Mouse (Mus musculus) limb, embryonic 12.5 days (tissue): ENCODE results near the gene Ppm1h. TPM values are rescaled to one million over a fixed set of nuclear protein-coding genes. Genes with fewer than 3 reads are reported as not detected.

ENCODE experiments used
- ATAC-seq: fragments of 200-750 bp; cut with Nextera tagmentation; 2 replicates; pipeline ENCODE4 v1.8.0; 2017; ENCODE audit warnings: low read depth, moderate TSS enrichment; ENCODE audit not compliant: insufficient number of reproducible peaks, insufficient read depth, low FRiP score, low TSS enrichment
- H3K27ac ChIP-seq: fragments of 300-500 bp; sonication (generic); 2 replicates; pipeline ENCODE4 v1.5.1; 2016; ENCODE audit warnings: mild to moderate bottlenecking, moderate library complexity
- H3K27me3 ChIP-seq: fragments of 300-500 bp; sonication (generic); 2 replicates; pipeline ENCODE4 v1.6.1; 2016; ENCODE audit warnings: mild to moderate bottlenecking, moderate library complexity
- H3K36me3 ChIP-seq: fragments of 300-500 bp; sonication (generic); 2 replicates; pipeline ENCODE4 v1.6.1; 2016; ENCODE audit warnings: mild to moderate bottlenecking, moderate library complexity
- H3K4me1 ChIP-seq: fragments of 300-500 bp; sonication (generic); replicated peaks from 2 replicates; pipeline ENCODE4 v1.6.1; 2016
- H3K4me2 ChIP-seq: fragments of 300-500 bp; sonication (generic); 2 replicates; pipeline ENCODE4 v1.6.1; 2016; ENCODE audit warnings: mild to moderate bottlenecking, moderate library complexity
- H3K4me3 ChIP-seq: fragments of 300-500 bp; sonication (generic); replicated peaks from 2 replicates; pipeline ENCODE4 v1.5.1; 2016; ENCODE audit warnings: mild to moderate bottlenecking
- H3K9ac ChIP-seq: fragments of 300-500 bp; sonication (generic); replicated peaks from 2 replicates; pipeline ENCODE4 v1.6.1; 2016; ENCODE audit warnings: mild to moderate bottlenecking, moderate library complexity
- H3K9me3 ChIP-seq: fragments of 300-500 bp; sonication (generic); 2 replicates; pipeline ENCODE4 v1.6.1; 2016; ENCODE audit warnings: mild to moderate bottlenecking, moderate library complexity
- WGBS: fragments of 180-500 bp; shearing (Covaris S2); methylation state at CpG from one replicate; pipeline ENCODE4 v1.1.7; 2016; 5-methylcytosine and 5-hydroxymethylcytosine counted together
- polyA plus RNA-seq: library from polyadenylated mRNA; unstranded; fragments of >200 nt; fragmentation: Nextera tagmentation; extraction: Ambion mirVana; gene quantifications from 2 replicates; pipeline ENCODE4 v1.2.1, GENCODE M21; 2016

Ppm1h gene
- polyA plus RNA-seq, 1 experiment from 2014 or later: 5.6 TPM

- Histone ChIP-seq H3K4me3 (no peak overlapping the region), H3K9ac (no peak overlapping the region), H3K27ac (peak overlapping the region; percentile 79), H3K36me3 (no peaks in the 10 kb centered on the region), H3K9me3 (peaks cover 7% of the 10 kb centered on the region; the same call in 1 of the 2 replicates), H3K27me3 (no peaks in the 10 kb centered on the region), H3K4me1 (peaks cover 6% of the 10 kb centered on the region; the same call in 1 of the 2 replicates), H3K4me2 (no peak overlapping the region)
- WGBS: 50% methylated on average over 7 of the region's 7 CpGs
- no peak for ATAC-seq
Measured at GRCm38 (mm10) chr10:122845471-122845870, 166.9 kb downstream of the Ppm1h start.

DNA sequence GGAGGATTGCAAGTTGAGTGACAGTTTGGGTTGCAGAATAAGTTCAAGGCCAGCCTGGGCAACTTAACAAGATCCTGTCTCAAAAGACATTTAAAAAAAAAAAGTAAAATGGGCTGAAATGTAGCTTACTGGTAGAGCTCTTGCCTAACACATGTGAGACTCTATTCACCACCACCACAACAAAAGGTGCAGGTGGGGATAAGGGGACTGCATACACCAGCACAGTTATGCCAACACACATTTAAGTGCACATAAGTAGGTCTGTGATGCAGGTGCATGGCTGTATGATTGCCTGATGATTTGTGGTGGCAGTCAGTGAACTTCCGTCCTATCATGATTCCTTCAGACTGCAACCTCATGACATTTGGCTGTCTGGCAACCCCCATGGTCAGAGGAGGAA is 167.9 kb downstream of the Ppm1h start:
- Histone ChIP-seq H3K4me3 (no peak overlapping the region), H3K9me3 (no peaks in the 10 kb centered on the region; the same call in 1 of the 2 replicates), H3K27me3 (no peaks in the 10 kb centered on the region), H3K27ac (no peak overlapping the region), H3K4me1 (peaks cover 12% of the 10 kb centered on the region; the same call in 1 of the 2 replicates), H3K36me3 (no peaks in the 10 kb centered on the region), H3K9ac (no peak overlapping the region), H3K4me2 (no peak overlapping the region)
- no peak for ATAC-seq
- 90% methylated on average over 1 of the region's 1 CpGs for whole genome bisulfite sequencing

DNA sequence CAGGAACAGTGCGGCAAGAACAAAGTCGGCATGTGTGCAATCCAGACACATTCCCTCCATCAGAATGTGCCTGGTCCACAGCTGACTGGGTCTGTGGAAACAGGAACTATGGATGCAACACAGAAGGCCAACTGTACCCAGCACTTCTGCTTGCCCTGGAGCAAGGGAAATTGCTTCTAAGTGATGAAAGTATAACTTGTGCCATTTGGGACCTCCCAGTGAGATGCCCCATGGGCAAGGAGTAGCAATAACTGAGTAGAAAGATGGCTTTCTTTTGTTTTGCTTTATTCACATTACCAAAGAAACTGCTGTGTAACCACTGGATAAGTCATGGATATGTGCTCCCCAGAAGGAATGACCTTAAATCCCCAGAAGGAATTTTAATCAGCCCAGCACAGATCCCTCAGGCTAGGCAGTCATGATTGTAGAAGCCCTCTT is 169.5 kb downstream of the Ppm1h start:
- no peak overlapping the region for H3K4me3 ChIP-seq
- WGBS: 78% methylated on average over 2 of the region's 2 CpGs

DNA sequence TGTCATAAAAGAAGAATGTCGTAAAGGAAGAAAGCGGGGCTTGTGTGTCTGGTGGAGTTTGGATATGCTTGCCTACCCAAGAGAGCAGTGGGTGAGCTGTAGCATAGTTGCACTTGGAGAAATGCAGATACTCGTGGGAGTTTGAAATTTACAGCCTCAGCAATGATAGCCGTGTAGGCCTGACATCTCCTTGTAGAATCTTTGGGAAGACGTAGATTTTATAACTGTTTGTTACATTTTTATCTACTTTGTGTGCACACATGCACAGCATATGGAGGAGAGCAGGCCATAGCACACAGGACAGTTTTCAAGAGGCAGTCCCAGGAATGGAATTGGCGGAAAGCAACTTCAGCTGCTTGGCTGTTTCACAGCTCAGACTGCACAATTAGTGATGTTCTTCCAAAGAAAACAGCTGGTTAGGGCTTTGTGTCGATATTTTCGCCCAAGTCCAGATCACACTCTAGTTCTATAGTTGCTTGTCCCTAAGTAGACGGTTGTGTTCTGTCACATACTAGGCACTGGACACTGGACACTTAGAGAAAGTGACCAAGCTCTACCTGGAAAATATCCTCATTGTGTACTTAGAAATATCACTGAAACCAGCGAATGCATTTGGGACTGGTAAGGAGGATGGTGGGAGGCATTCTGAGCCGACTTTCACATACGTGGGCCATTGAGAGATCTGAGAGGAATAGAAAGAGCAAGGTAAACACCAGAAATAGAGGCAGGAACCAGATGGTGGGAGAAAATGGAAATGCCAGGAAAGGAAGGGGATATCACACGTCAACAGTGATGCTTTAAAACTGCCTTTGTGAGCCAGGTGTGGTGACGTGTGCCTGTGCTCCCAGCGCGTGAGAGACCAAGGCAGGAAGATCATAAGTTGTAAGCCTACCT is 173.0 kb downstream of the Ppm1h start:
- Histone ChIP-seq H3K4me1 (peaks cover 23% of the 10 kb centered on the region), H3K9ac (no peak overlapping the region), H3K27ac (no peak overlapping the region), H3K9me3 (no peaks in the 10 kb centered on the region), H3K27me3 (no peaks in the 10 kb centered on the region), H3K4me2 (no peak overlapping the region), H3K4me3 (no peak overlapping the region), H3K36me3 (no peaks in the 10 kb centered on the region)
- no peak for ATAC-seq
- WGBS: 80% methylated on average over 16 of the region's 16 CpGs

More for the DNA sequence above, 169.5 kb downstream of the Ppm1h start:
- H3K4me1 ChIP-seq: peaks cover 12% of the 10 kb centered on the region; the same call in 1 of the 2 replicates
- ATAC-seq: 0 out of 2 replicates have a peak, but pooled peaks have one; percentile 28
- H3K9me3 ChIP-seq: no peaks in the 10 kb centered on the region
- H3K9ac ChIP-seq: no peak overlapping the region
- H3K27me3 ChIP-seq: no peaks in the 10 kb centered on the region
- H3K27ac ChIP-seq: peak overlapping the region; percentile 24; the same call in 1 of the 2 replicates
- H3K36me3 ChIP-seq: no peaks in the 10 kb centered on the region
- H3K4me2 ChIP-seq: no peak overlapping the region

- H3K36me3 ChIP-seq: no peaks in the 10 kb centered on the region
- no peaks in the 10 kb centered on the region for H3K27me3 ChIP-seq
- H3K4me1 ChIP-seq: peaks cover 24% of the 10 kb centered on the region
- no peak overlapping the region for H3K9ac ChIP-seq
- H3K4me2 ChIP-seq: no peak overlapping the region
- no peak for ATAC-seq
- H3K4me3 ChIP-seq: no peak overlapping the region
- 74% methylated on average over 6 of the region's 6 CpGs for WGBS
- no peaks in the 10 kb centered on the region; the same call in 1 of the 2 replicates for H3K9me3 ChIP-seq
- H3K27ac ChIP-seq: no peak overlapping the region
Measured at GRCm38 (mm10) chr10:122854571-122854970, 176.0 kb downstream of the Ppm1h start.

DNA sequence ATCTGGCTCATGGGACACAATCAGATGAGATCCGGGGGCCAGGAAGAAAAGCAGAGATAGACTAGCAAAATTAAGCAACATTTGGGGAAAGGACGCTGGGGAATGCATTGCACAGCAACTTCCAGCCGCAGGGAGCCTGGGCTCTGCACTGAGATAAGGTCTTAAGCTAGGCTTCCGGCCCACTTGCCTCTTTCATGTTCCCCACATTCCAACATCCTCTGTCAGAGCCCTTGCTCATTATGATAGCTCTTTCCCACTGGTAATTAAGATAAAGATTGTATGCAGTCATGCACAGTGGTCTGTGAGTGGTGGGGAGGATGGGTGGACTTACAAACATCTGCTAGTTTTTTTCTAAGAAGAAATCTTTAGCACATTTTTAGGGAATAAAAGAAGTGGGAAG is 176.6 kb downstream of the Ppm1h start:
- Histone ChIP-seq H3K27me3 (no peaks in the 10 kb centered on the region), H3K9ac (no peak overlapping the region), H3K9me3 (no peaks in the 10 kb centered on the region; the same call in 1 of the 2 replicates), H3K27ac (no peak overlapping the region), H3K4me3 (no peak overlapping the region), H3K4me1 (peaks cover 24% of the 10 kb centered on the region), H3K36me3 (no peaks in the 10 kb centered on the region), H3K4me2 (no peak overlapping the region)
- no peak for ATAC-seq
- 57% methylated on average over 4 of the region's 4 CpGs for WGBS

GRCm38 (mm10) chr10:122856040-122856764 is 177.6 kb downstream of the Ppm1h start:
- no peak for ATAC-seq
- Histone ChIP-seq H3K36me3 (no peaks in the 10 kb centered on the region), H3K4me2 (no peak overlapping the region), H3K9me3 (no peaks in the 10 kb centered on the region; the same call in 1 of the 2 replicates), H3K27me3 (no peaks in the 10 kb centered on the region), H3K4me3 (no peak overlapping the region), H3K27ac (peak overlapping the region; percentile 80; the same call in 1 of the 2 replicates), H3K4me1 (peaks cover 21% of the 10 kb centered on the region), H3K9ac (no peak overlapping the region)
- WGBS: 70% methylated on average over 17 of the region's 17 CpGs

GRCm38 (mm10) chr10:122857155-122857554 is 178.6 kb downstream of the Ppm1h start:
- Histone ChIP-seq H3K4me2 (no peak overlapping the region), H3K27ac (no peak overlapping the region), H3K9me3 (no peaks in the 10 kb centered on the region; the same call in 1 of the 2 replicates), H3K36me3 (no peaks in the 10 kb centered on the region), H3K9ac (no peak overlapping the region), H3K27me3 (no peaks in the 10 kb centered on the region), H3K4me1 (peaks cover 23% of the 10 kb centered on the region), H3K4me3 (no peak overlapping the region)
- WGBS: 88% methylated on average over 15 of the region's 15 CpGs
- no peak for ATAC-seq

DNA sequence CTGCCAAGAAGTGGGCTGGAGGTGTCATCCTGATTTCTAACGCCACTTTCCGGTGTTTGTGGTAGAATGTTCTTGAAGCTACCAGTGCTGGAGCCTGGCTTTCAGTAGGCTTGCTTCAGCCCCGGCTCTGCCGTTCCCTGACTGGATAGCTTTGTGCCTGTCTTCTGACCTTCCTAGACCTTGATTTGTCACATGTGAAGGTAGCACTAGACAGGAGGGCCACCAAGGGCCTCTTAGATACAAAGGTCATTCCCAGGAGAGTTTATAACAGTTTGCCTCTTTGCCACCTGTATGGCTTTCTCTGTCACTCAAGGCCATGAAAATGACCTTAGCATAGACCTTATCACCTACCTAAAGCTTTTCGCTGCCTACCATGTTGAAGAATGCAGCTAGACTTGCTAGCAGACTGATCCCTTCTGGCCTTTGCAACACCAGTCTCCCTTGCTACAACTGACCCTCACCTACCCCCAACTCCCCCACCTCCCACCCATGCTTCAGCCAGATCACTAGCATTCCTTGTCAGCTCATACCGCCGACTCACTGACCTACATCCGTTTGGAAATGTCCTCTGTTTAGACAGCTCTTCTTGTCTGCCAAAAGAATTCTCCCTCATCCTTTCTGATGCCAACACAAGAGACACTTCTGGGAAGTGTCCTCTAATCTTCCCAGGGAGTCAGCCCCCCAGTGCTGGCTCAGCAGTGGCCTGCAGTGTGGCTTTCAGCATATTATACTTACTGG is 180.5 kb downstream of the Ppm1h start:
- no peaks in the 10 kb centered on the region for H3K36me3 ChIP-seq
- no peaks in the 10 kb centered on the region; the same call in 1 of the 2 replicates for H3K9me3 ChIP-seq
- no peak overlapping the region for H3K4me3 ChIP-seq
- H3K9ac ChIP-seq: no peak overlapping the region
- no peak overlapping the region for H3K27ac ChIP-seq
- WGBS: 90% methylated on average over 8 of the region's 8 CpGs
- no peak for ATAC-seq
- no peaks in the 10 kb centered on the region for H3K27me3 ChIP-seq
- H3K4me1 ChIP-seq: peaks cover 31% of the 10 kb centered on the region
- no peak overlapping the region for H3K4me2 ChIP-seq

DNA sequence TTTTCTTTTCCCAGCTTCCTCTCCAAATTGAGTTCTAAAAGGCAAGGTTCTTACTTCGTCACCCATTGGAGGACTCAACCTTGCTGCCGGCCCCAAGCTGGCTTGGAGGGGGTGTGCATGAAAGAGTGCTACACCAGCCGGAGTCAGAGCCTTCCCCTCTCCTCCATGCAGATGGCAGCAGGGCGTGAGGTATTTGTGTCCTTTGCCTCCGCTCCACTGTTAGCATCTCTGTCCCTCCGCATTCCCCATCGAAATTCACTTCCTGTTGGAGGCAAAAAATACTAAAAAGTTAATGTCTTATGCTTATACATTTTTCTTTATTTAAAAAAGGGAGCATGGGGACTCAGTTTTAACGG is 181.1 kb downstream of the Ppm1h start:
- Histone ChIP-seq H3K27me3 (no peaks in the 10 kb centered on the region), H3K4me1 (peaks cover 31% of the 10 kb centered on the region), H3K36me3 (no peaks in the 10 kb centered on the region), H3K4me3 (no peak overlapping the region), H3K9ac (no peak overlapping the region), H3K27ac (no peak overlapping the region), H3K9me3 (no peaks in the 10 kb centered on the region; the same call in 1 of the 2 replicates), H3K4me2 (no peak overlapping the region)
- no peak for ATAC-seq
- WGBS: 79% methylated on average over 8 of the region's 8 CpGs
